Mouse (Mus musculus) kidney, postnatal 10 days (tissue): ENCODE measurements around the gene Kat6b.
"Not testable (repeated sequence)": the region's sequence is repeated elsewhere in the genome, so short reads cannot be mapped to it uniquely, and the experiment has no call there.

ENCODE experiments used
- DNase-seq: peaks from one replicate; pipeline ENCODE4 v3.0.0; 2021; ENCODE audit warnings: mixed read lengths

The Kat6b gene

DNA sequence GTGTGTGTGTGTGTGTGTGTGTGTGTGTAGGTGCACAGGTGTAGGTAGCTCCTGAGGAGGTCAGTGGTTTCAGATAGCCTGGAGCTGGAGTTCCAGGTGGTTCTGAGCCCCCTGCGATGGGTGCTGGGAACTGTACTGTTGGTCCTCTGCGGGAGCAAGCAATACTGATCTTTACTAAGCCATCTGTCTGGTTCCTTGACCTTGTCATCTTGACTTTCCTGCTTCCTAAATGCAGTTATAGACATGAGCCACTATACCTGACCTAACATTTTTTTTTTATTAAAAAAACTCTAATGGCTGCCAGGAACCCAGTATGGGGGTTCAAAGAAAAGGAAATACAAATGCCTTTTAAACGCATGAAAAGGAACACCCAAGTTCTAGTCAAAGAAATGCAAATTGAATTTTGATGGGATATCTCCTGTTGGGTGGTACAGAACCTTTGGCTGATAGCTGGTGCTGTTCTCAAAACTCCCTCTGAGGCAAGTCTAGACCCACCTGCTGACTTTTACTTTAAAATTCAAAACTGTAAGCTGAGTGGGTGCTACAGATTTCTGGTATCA lies 4.8 kb downstream of the Kat6b start:
- DNase-seq = no peak

DNA sequence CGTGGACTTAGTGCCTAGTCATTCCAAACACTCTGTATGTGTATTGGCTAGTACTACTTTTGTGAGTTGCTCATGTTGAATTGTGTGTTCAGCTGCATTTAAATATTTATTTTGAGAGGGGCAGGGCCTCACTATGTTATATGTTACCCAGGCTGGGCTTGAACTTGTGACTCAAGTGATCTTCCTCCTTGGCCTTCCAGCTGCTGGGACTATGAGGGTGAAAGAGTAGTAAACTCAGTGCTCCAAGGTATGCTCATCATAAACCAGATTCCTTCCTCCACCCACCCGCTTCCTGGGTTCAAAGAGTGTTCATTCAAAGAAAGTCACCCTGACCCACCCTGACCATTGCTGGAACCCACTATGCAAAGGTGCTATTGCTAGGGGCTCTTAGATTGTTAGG lies 5.9 kb downstream of the Kat6b start:
- DNase-seq = not testable (repeated sequence)

DNA sequence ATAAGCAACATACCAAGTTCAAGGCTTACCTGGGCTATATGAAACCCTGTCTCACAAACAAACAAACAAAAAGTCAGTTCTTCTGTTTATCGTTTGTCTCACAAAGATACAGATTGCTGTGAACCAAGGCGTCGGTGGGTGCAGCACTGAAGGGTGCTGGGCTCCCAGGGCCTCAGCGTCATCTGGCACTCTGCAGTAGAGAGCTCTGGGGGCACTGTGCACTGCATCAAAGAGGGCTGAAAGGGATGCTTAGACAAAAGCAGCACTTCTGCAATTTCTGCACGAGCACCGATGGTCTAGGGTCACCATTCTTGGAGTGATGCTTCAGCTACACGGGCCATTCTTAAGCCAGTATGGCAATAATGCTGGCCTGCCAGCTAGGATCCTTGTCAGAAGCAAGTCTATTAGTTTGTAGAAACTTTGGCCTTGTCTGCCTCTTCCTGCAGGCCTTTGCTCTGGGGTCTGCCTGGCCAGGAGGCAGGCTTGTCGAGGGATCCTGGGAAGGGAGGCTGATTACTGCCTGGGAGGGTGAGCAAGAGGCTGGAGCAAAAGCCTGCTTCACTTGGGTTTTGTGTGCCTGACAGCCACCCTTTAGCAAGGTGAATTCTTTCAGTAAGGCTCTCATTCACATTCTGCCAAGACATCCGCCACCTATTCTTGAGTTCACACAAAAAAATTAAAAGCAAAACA lies 7.3 kb downstream of the Kat6b start:
- not testable (repeated sequence) for DNase-seq

- DNase-seq = no peak
Measured at GRCm38 (mm10) chr14:21489116-21489485, 7.9 kb downstream of the Kat6b start.

- no peak for DNase-seq
Measured at GRCm38 (mm10) chr14:21490141-21490540, 8.9 kb downstream of the Kat6b start.

- no peak for DNase-seq
Measured at GRCm38 (mm10) chr14:21498361-21498996, 17.2 kb downstream of the Kat6b start.

GRCm38 (mm10) chr14:21499011-21499581 lies 17.9 kb downstream of the Kat6b start:
- peak; percentile 68 for DNase-seq

- peak; percentile 87 for DNase-seq
Measured at GRCm38 (mm10) chr14:21499631-21500153, 18.5 kb downstream of the Kat6b start.

DNA sequence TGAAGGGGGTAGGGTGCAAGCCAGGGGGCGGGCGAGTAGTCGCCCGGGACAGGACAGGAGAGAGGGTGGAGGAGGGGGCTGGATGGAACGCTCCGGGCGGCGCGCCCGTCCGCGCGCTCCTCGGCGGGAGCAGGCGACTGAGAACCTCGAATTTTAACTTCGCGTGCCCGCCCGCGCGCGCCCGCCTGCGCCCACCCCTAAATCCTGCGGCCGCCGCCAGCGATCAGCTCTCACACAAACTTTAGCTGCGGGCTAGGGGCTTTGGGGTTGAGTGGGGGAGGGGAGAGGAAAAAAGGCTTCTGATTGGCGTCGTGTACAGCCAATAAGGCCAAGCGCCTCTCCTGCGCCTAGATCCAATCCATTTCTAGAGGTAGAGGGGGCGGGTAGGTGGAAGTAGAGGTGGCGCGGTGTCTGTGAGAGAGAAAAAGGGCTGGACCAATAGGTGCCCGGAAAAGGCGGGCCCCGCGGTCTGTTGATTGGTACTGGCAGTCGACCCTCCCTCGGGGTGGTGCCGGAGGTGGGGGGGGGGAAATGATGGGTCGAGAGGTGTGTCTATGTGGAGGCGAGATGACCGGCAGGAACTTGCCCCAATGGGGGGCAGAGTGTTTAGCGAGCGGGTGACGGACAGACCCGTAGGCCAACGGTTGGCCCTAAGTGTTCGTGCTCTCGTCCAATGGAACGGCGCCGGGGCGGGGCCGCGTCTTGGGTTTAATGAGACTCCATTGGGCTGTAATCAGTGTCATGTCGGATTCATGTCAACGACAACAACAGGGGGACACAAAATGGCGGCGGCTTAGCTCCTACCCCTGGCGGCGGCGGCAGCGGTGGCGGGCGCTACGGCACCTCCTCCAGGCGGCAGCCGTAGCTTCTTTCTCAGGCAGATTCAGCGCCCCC lies 19.2 kb downstream of the Kat6b start:
- DNase-seq = peak; percentile 100

DNA sequence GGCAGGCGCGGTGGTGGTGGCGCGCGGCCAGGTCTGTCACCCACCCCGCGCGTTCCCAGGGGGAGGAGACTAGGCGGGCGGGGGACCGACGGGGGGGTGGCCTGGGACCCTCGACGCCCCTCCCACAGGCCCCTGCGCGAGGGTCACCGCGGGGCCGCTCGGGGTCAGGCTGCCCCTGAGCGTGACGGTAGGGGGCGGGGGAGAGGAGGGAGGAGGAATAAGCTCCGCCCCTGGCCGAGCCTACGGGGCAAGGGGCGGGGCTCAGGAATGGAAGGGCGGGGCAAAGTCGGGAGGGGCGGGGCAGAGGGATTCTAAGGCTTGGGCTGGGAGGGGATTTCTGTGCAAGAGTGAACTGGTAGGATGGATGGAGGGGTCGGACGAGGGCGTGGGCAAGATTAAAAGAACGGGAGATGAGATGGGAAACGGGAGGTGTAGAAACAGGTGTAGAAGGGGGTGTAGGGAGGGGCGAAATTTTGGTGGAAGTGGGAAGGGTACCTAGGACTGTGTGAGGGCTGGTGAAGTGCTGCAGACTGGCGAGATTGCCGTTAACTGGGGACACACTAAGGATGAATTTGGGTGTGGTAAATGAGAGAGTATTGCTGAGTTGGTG lies 19.9 kb downstream of the Kat6b start:
- peak; percentile 96 for DNase-seq

GRCm38 (mm10) chr14:21505036-21505435 lies 23.8 kb downstream of the Kat6b start:
- DNase-seq = no peak

DNA sequence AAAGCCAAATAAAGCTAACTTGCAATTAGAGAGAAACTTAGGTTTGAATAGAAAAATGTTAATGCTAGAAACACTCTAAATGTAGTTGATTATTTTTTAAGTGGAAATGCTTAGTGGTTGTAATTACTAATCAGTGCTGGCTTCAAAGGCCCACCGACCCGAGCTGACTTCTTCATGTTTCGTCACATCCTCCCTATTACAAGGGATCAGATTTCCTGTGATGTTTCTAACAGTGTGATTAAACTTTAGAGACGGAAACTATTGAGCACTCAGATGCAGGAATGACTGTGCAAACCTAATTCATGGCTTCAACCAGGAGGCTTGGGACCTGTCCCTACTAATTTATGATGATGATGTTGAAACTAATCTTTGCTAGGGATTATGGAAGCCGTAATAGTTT lies 25.8 kb downstream of the Kat6b start:
- DNase-seq = no peak

DNA sequence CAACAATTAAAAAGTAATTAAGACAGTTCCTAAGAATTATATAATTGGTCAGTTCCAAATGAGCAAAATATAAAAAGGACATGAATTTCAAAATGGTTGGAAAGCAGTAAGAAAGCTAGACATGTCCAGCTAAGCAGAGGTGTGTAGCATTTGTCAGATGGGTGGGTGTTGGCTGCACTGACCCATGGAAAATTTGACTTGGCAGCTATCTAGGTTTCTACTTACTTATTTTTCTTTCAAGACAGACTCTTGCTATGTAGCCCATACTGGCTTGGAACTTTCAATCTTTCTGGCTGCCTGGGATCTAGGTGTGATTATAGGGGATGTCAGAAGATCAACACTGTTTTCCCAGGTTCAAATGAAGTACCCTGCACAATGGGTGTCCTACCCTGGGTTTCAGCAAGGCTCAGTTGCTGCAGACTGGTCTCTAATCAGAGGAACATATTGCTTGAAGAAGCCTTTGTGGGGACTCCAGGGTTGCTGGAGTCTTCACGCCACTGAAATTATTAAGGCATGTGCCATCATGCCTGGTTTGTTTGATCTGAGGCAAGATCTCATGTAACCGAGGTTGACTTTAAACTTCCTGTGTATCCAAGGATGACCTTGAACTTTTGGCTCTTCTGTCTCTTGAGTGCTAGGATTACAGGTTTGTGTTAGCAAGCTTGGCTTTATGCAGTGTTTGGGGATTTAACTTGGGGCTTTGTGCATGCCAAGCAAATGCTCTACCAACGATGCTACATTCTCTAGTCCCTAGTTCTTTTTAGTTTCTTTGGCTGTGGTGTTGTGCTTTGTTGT lies 28.1 kb downstream of the Kat6b start:
- no peak for DNase-seq

GRCm38 (mm10) chr14:21511438-21511837 lies 30.2 kb downstream of the Kat6b start:
- DNase-seq = no peak

- DNase-seq = no peak
Measured at GRCm38 (mm10) chr14:21515505-21515904, 34.3 kb downstream of the Kat6b start.

- no peak for DNase-seq
Measured at GRCm38 (mm10) chr14:21519307-21519706, 38.1 kb downstream of the Kat6b start.

DNA sequence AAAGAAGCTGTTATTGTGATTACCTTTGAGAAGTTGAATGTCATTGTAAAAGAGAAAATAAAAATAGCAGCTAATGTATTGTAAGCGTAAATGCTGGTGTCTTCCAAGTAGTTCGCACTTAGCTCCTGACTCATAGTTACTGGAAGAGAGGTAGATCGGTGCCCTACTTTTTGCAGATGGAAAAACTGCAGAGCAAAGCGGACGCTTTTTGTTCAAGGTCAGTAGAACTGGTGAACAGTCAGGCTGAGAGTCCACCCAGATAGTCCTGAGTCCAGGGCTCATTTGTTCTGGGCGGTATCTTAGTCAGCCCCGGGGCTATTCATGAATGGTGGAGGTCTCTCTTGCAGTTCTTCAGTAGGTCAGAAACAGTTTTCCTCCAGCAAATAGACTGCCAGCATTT lies 39.3 kb downstream of the Kat6b start:
- no peak for DNase-seq

GRCm38 (mm10) chr14:21521496-21521895 lies 40.3 kb downstream of the Kat6b start:
- DNase-seq = not testable (repeated sequence)

GRCm38 (mm10) chr14:21522312-21522978 lies 41.2 kb downstream of the Kat6b start:
- peak; percentile 32 for DNase-seq

- peak; percentile 43 for DNase-seq
Measured at GRCm38 (mm10) chr14:21523234-21523633, 42.0 kb downstream of the Kat6b start.
